Mouse (Mus musculus) activated CD4-positive, CD25-positive, alpha-beta regulatory T cell, adult 9 weeks (primary cell): ENCODE measurements around the gene Tcf7. TPM values are rescaled to one million over a fixed set of nuclear protein-coding genes. Genes with fewer than 3 reads are reported as not detected.

Source experiments
- polyA plus RNA-seq: library from polyadenylated mRNA; unstranded; fragments of 100-300 nt; shearing (Covaris generic); gene quantifications from one replicate; pipeline ENCODE4 v1.2.1, GENCODE M21; 2017

The Tcf7 gene
- 236 TPM for polyA plus RNA-seq

GRCm38 (mm10) chr11:52282774-52283595 is at the start of gene Tcf7:
TSS of gene Tcf7 (minus strand) at chr11:52283014.

GRCm38 (mm10) chr11:52231606-52232541 is 50.9 kb downstream of the Tcf7 start, which contains the start of gene Skp1a:
TSS of gene Skp1a (plus strand) at chr11:52231995.

GRCm38 (mm10) chr11:52213887-52214286 is 68.9 kb downstream of the Tcf7 start, which contains the start of gene Olfr1371:
TSS of gene Olfr1371 (minus strand) at chr11:52213987.

Other genes with a start within 250 kb of the Tcf7 start
- gene Ppp2ca, start 184.3 kb downstream of the Tcf7 start, polyA plus RNA-seq: 7.8 TPM
- gene Olfr1373, start 137.5 kb downstream of the Tcf7 start, polyA plus RNA-seq: not detected
- not detected for gene Olfr1371, start 69.0 kb downstream of the Tcf7 start, polyA plus RNA-seq
- gene Skp1a, start 51.0 kb downstream of the Tcf7 start, polyA plus RNA-seq: 358 TPM
- gene Vdac1, start 77.8 kb upstream of the Tcf7 start, polyA plus RNA-seq: 102 TPM
- gene 9530068E07Rik, start 113.4 kb upstream of the Tcf7 start, polyA plus RNA-seq: 100 TPM